Mouse (Mus musculus): ENCODE measurements at regions not wholly inside any gene's neighbourhood (a gene's known extent, or its start where the extent isn't known, plus 50 kb on each side); places are given as distances from the start of the nearest gene placed in this dataset.

GRCm38 (mm10) chr14:24886164-24886563 is 399.2 kb downstream of the Rps24 start:
- H3K4me3 ChIP-seq (replicated peaks; ENCODE audit: low read length), result no peak overlapping the region
- TF ChIP-seq NANOG (IDR thresholded peaks at IDR 0.05; ENCODE audit: borderline replicate concordance, low read length), result no peak
- no peak for TF ChIP-seq CTCF (conservative IDR thresholded peaks at IDR 0.05; ENCODE audit: low read length)
- no peak for TF ChIP-seq POU5F1 (IDR thresholded peaks at IDR 0.05; ENCODE audit: borderline replicate concordance, low read length)
- H3K36me3 ChIP-seq (ENCODE audit: insufficient read depth, low read length), result no peaks in the 10 kb centered on the region
- H3K27me3 ChIP-seq (ENCODE audit: insufficient read depth, low read length), result no peaks in the 10 kb centered on the region
- H3K4me1 ChIP-seq (replicated peaks; ENCODE audit: low read depth, low read length), result no peaks in the 10 kb centered on the region
- no peaks in the 10 kb centered on the region for H3K9me3 ChIP-seq (ENCODE audit: low read length)

- H3K36me3 ChIP-seq (ENCODE audit: insufficient read depth, low read length), result no peaks in the 10 kb centered on the region
- H3K9me3 ChIP-seq (ENCODE audit: low read length), result no peaks in the 10 kb centered on the region
- H3K4me3 ChIP-seq (replicated peaks; ENCODE audit: low read length), result no peak overlapping the region
- H3K27me3 ChIP-seq (ENCODE audit: insufficient read depth, low read length), result no peaks in the 10 kb centered on the region
- H3K4me1 ChIP-seq (replicated peaks; ENCODE audit: low read depth, low read length), result no peaks in the 10 kb centered on the region
- no peak for TF ChIP-seq NANOG (IDR thresholded peaks at IDR 0.05; ENCODE audit: borderline replicate concordance, low read length)
- no peak for TF ChIP-seq CTCF (conservative IDR thresholded peaks at IDR 0.05; ENCODE audit: low read length)
- no peak for TF ChIP-seq POU5F1 (IDR thresholded peaks at IDR 0.05; ENCODE audit: borderline replicate concordance, low read length)
Measured at GRCm38 (mm10) chr14:24886896-24887421, 400.0 kb downstream of the Rps24 start.

GRCm38 (mm10) chr14:24890856-24891255 is 403.9 kb downstream of the Rps24 start:
- H3K4me3 ChIP-seq (replicated peaks; ENCODE audit: low read length), result no peak overlapping the region
- TF ChIP-seq NANOG (IDR thresholded peaks at IDR 0.05; ENCODE audit: borderline replicate concordance, low read length) (no peak), POU5F1 (IDR thresholded peaks at IDR 0.05; ENCODE audit: borderline replicate concordance, low read length) (no peak)
- no peaks in the 10 kb centered on the region; the same call in 1 of the 2 replicates for H3K27me3 ChIP-seq (ENCODE audit: insufficient read depth, low read length)
- no peaks in the 10 kb centered on the region for H3K9me3 ChIP-seq (ENCODE audit: low read length)
- H3K4me1 ChIP-seq (replicated peaks; ENCODE audit: low read depth, low read length), result no peaks in the 10 kb centered on the region
- H3K36me3 ChIP-seq (ENCODE audit: insufficient read depth, low read length), result no peaks in the 10 kb centered on the region

GRCm38 (mm10) chr14:24895196-24895595 is 408.3 kb downstream of the Rps24 start:
- H3K27me3 ChIP-seq (ENCODE audit: insufficient read depth, low read length), result no peaks in the 10 kb centered on the region; the same call in 1 of the 2 replicates
- TF ChIP-seq CTCF (conservative IDR thresholded peaks at IDR 0.05; ENCODE audit: low read length) (no peak), NANOG (IDR thresholded peaks at IDR 0.05; ENCODE audit: borderline replicate concordance, low read length) (no peak), POU5F1 (IDR thresholded peaks at IDR 0.05; ENCODE audit: borderline replicate concordance, low read length) (no peak)

GRCm38 (mm10) chr14:24896681-24897080 is 409.8 kb downstream of the Rps24 start:
- no peaks in the 10 kb centered on the region for H3K4me1 ChIP-seq (replicated peaks; ENCODE audit: low read depth, low read length)

More at GRCm38 (mm10) chr14:24895196-24895595, 408.3 kb downstream of the Rps24 start:
- H3K36me3 ChIP-seq (ENCODE audit: insufficient read depth, low read length), result no peaks in the 10 kb centered on the region
- no peaks in the 10 kb centered on the region for H3K4me1 ChIP-seq (replicated peaks; ENCODE audit: low read depth, low read length)
- no peak overlapping the region for H3K4me3 ChIP-seq (replicated peaks; ENCODE audit: low read length)
- no peaks in the 10 kb centered on the region for H3K9me3 ChIP-seq (ENCODE audit: low read length)

GRCm38 (mm10) chr14:24900501-24901179 is 413.7 kb downstream of the Rps24 start:
- Histone ChIP-seq H3K4me3 (replicated peaks; ENCODE audit: low read length) (no peak overlapping the region), H3K9me3 (ENCODE audit: low read length) (no peaks in the 10 kb centered on the region), H3K27me3 (ENCODE audit: insufficient read depth, low read length) (no peaks in the 10 kb centered on the region; the same call in 1 of the 2 replicates), H3K4me1 (replicated peaks; ENCODE audit: low read depth, low read length) (no peaks in the 10 kb centered on the region), H3K36me3 (ENCODE audit: insufficient read depth, low read length) (no peaks in the 10 kb centered on the region)
- TF ChIP-seq NANOG (IDR thresholded peaks at IDR 0.05; ENCODE audit: borderline replicate concordance, low read length), result no peak

More at GRCm38 (mm10) chr14:24896681-24897080, 409.8 kb downstream of the Rps24 start:
- no peaks in the 10 kb centered on the region; the same call in 1 of the 2 replicates for H3K27me3 ChIP-seq (ENCODE audit: insufficient read depth, low read length)
- H3K4me3 ChIP-seq (replicated peaks; ENCODE audit: low read length), result no peak overlapping the region
- TF ChIP-seq POU5F1 (IDR thresholded peaks at IDR 0.05; ENCODE audit: borderline replicate concordance, low read length), result no peak
- TF ChIP-seq NANOG (IDR thresholded peaks at IDR 0.05; ENCODE audit: borderline replicate concordance, low read length), result no peak
- no peak for TF ChIP-seq CTCF (conservative IDR thresholded peaks at IDR 0.05; ENCODE audit: low read length)
- H3K36me3 ChIP-seq (ENCODE audit: insufficient read depth, low read length), result no peaks in the 10 kb centered on the region
- H3K9me3 ChIP-seq (ENCODE audit: low read length), result no peaks in the 10 kb centered on the region

GRCm38 (mm10) chr14:24901726-24902125 is 414.8 kb downstream of the Rps24 start:
- no peak overlapping the region for H3K4me3 ChIP-seq (replicated peaks; ENCODE audit: low read length)
- H3K36me3 ChIP-seq (ENCODE audit: insufficient read depth, low read length), result no peaks in the 10 kb centered on the region
- no peaks in the 10 kb centered on the region for H3K9me3 ChIP-seq (ENCODE audit: low read length)
- TF ChIP-seq POU5F1 (IDR thresholded peaks at IDR 0.05; ENCODE audit: borderline replicate concordance, low read length), result no peak
- no peak for TF ChIP-seq CTCF (conservative IDR thresholded peaks at IDR 0.05; ENCODE audit: low read length)
- no peak for TF ChIP-seq NANOG (IDR thresholded peaks at IDR 0.05; ENCODE audit: borderline replicate concordance, low read length)
- no peaks in the 10 kb centered on the region for H3K27me3 ChIP-seq (ENCODE audit: insufficient read depth, low read length)
- no peaks in the 10 kb centered on the region for H3K4me1 ChIP-seq (replicated peaks; ENCODE audit: low read depth, low read length)

GRCm38 (mm10) chr14:24902870-24903269 is 415.9 kb downstream of the Rps24 start:
- TF ChIP-seq POU5F1 (IDR thresholded peaks at IDR 0.05; ENCODE audit: borderline replicate concordance, low read length), result no peak
- no peak for TF ChIP-seq CTCF (conservative IDR thresholded peaks at IDR 0.05; ENCODE audit: low read length)
- no peak for TF ChIP-seq NANOG (IDR thresholded peaks at IDR 0.05; ENCODE audit: borderline replicate concordance, low read length)
- Histone ChIP-seq H3K27me3 (ENCODE audit: insufficient read depth, low read length) (no peaks in the 10 kb centered on the region), H3K36me3 (ENCODE audit: insufficient read depth, low read length) (no peaks in the 10 kb centered on the region), H3K4me1 (replicated peaks; ENCODE audit: low read depth, low read length) (no peaks in the 10 kb centered on the region), H3K9me3 (ENCODE audit: low read length) (no peaks in the 10 kb centered on the region), H3K4me3 (replicated peaks; ENCODE audit: low read length) (no peak overlapping the region)
